Mouse (Mus musculus): ENCODE data around the gene Etl4.

DNA sequence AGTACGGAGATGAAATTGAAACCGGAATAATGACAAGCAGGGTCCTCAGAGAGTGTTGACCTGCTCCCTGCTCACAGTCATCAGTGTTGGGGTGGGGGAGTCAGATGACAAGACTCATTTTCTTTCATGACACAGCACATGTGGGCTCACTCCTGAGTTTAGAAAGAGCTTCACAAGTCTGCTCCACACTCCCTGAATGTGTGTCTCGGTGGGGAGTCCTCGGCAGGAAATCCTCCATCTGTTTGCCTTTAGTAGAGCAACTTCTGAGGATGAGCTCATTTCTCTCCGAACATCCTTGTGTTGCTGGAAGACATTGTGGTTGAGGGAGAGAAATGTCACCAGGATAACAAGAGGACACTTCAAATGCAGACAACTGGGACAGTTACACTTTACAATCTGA, 497.5 kb downstream of the Etl4 start:
- TF ChIP-seq CTCF (IDR thresholded peaks at IDR 0.05; ENCODE audit: low read depth) (no peak), EP300 (IDR thresholded peaks at IDR 0.05; ENCODE audit: low read depth) (no peak)

Data from liver, embryonic 14.5 days (tissue).